Mouse (Mus musculus): ENCODE results near the gene Dctn2.

- TF ChIP-seq CTCF (IDR thresholded peaks at IDR 0.05; ENCODE audit: borderline replicate concordance, control insufficient read depth, extremely low read depth, insufficient read depth, low read length, poor library complexity) (no peak), POLR2A (IDR thresholded peaks at IDR 0.05; ENCODE audit: control insufficient read depth, extremely low read depth, insufficient read depth, low read length, poor library complexity) (no peak)
These were observed 46.7 kb downstream of the Dctn2 start for GRCm38 (mm10) chr10:127312858-127313257.

Data from thymus, adult 2 months (tissue).